Mouse (Mus musculus) heart, postnatal 14 days (tissue): ENCODE measurements around the gene Pkn2. TPM values are rescaled to one million over a fixed set of nuclear protein-coding genes. Genes with fewer than 3 reads are reported as not detected.
A peak's percentile ranks its signal among the peaks of the same experiment; 100 is the strongest.

ENCODE experiments used
- DNase-seq, 2 experiments: peaks; one replicate each; pipeline ENCODE4 v3.0.0; 2021 to 2022
- intact Hi-C: fragments of 180-260 bp; cut with DNase I; formaldehyde crosslinking; loops from one replicate; pipeline ENCODE4 v1.15.1; 2025
- total RNA-seq, 2 experiments: library from RNA; stranded (reverse); gene quantifications; 2 replicates each; pipeline ENCODE4 v1.2.3; 2021

The Pkn2 gene
- total RNA-seq, 2 experiments from 2014 or later, result 41.3 to 44.4 TPM

DNA sequence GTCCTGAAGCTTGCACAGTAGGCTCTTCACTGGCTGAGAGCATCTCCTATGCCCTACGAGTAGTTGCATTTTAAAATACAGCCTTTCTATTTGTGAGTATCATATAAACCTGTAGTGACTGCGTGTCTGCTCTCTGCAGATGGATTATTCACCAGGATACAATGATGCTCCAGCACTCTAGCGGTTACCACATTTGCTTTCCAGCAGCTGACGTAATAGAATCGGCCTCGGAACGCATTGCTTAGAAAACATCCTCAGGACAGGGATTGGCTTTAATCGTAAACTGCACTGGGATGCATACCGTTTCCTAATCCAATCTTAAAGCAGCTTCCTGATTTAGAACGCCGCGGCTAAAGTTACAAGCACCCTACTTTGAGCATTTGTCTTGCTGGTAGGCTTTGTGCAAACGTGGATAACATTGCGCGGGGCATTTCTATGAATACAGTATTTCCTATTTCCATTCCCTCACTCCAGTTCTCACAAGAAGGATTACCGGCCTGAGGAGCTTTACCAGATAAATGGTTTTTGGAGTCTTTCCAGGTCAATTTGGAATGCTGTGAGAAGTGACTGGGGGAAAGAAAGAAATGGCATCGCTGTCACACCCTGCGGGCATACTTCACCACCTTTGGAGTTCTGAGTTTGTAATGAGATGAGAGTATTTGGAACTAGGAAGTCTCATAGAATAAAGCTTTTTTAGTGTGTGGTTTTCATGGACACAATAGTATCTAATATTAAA lies 126.5 kb downstream of the Pkn2 start:
- intact Hi-C loops, result no loop called here
- DNase-seq, result no peak

GRCm38 (mm10) chr3:142749131-142749530 lies 132.7 kb downstream of the Pkn2 start:
- intact Hi-C loops, result no loop called here
- DNase-seq, result no peak

DNA sequence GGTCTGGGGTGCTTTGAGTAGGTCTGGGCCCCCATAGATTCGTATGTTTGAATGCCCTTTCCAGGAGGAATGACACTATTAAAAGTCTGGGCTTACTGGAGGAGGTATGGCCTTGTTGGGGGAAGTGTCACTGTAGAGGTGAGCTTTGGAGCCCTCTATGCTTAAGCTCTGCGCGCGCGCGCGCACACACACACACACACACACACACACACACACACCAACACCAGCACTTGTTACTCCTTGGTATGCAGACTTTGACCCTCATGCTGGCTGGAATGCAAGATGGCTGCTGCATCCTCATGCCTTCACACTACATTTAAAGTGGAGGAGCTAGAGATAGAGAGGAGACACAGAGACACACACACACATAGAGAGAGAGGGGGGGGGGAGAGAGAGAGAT lies 134.1 kb downstream of the Pkn2 start:
- intact Hi-C loops, result no loop called here
- no peak for DNase-seq

- intact Hi-C loops, result no loop called here
- no peak for DNase-seq
Observed at GRCm38 (mm10) chr3:142745076-142745475, 136.7 kb downstream of the Pkn2 start.

GRCm38 (mm10) chr3:142743973-142744898 lies 137.6 kb downstream of the Pkn2 start:
- intact Hi-C loops, result no loop called here
- DNase-seq, result peak; percentile 42 to 60

Other genes starting within 250 kb of the Pkn2 start
- gene Kyat3, start 181.0 kb downstream of the Pkn2 start, total RNA-seq, result 1 to 10 TPM; 5.4 to 8.2 TPM
- 10 to 100 TPM; 20.4 to 21.7 TPM for gene Gtf2b, start 117.0 kb downstream of the Pkn2 start, total RNA-seq